Mouse (Mus musculus) midbrain, embryonic 10.5 days (tissue): ENCODE measurements around the gene Pkd2l1. TPM values are rescaled to one million over a fixed set of nuclear protein-coding genes. Genes with fewer than 3 reads are reported as not detected.
A peak's percentile ranks its signal among the peaks of the same experiment; 100 is the strongest.
"Not testable (repeated sequence)": the region's sequence is repeated elsewhere in the genome, so short reads cannot be mapped to it uniquely, and the experiment has no call there.

ENCODE experiments used
- DNase-seq: peaks from one replicate; pipeline ENCODE4 v3.0.0-alpha.2; 2017; ENCODE audit warnings: low spot score
- H3K27ac ChIP-seq: fragments of 300-500 bp; sonication (generic); replicated peaks from 2 replicates; pipeline ENCODE4 v1.5.1; 2016; ENCODE audit warnings: mild to moderate bottlenecking
- H3K27me3 ChIP-seq: fragments of 300-500 bp; sonication (generic); 2 replicates; pipeline ENCODE4 v1.6.1; 2016; ENCODE audit warnings: low read depth, mild to moderate bottlenecking; ENCODE audit not compliant: poor library complexity, severe bottlenecking
- H3K36me3 ChIP-seq: fragments of 300-500 bp; sonication (generic); 2 replicates; pipeline ENCODE4 v1.6.1; 2016; ENCODE audit warnings: mild to moderate bottlenecking, moderate library complexity
- H3K4me1 ChIP-seq: fragments of 300-500 bp; sonication (generic); 2 replicates; pipeline ENCODE4 v1.6.1; 2016
- H3K4me3 ChIP-seq: fragments of 300-500 bp; sonication (generic); 2 replicates; pipeline ENCODE4 v1.5.1; 2016; ENCODE audit warnings: mild to moderate bottlenecking, moderate library complexity
- H3K9me3 ChIP-seq: fragments of 300-500 bp; sonication (generic); replicated peaks from 2 replicates; pipeline ENCODE4 v1.6.1; 2016; ENCODE audit warnings: mild to moderate bottlenecking
- WGBS: fragments of 180-500 bp; shearing (Covaris S2); methylation state at CpG from one replicate; pipeline ENCODE4 v1.1.7; 2016; 5-methylcytosine and 5-hydroxymethylcytosine counted together
- polyA plus RNA-seq: library from polyadenylated mRNA; unstranded; fragments of >200 nt; fragmentation: Nextera tagmentation; extraction: Ambion mirVana; gene quantifications from 2 replicates; pipeline ENCODE4 v1.2.1, GENCODE M21; 2016

Pkd2l1 gene
- polyA plus RNA-seq, 1 experiment from 2014 or later, result not detected

GRCm38 (mm10) chr19:44148345-44148744, 43.9 kb downstream of the Pkd2l1 start:
- no peak overlapping the region for H3K27ac ChIP-seq
- DNase-seq, result no peak
- no peaks in the 10 kb centered on the region for H3K9me3 ChIP-seq
- peaks cover 14% of the 10 kb centered on the region for H3K27me3 ChIP-seq
- H3K4me3 ChIP-seq, result no peak overlapping the region
- H3K36me3 ChIP-seq, result peaks cover 11% of the 10 kb centered on the region
- WGBS, result 37% methylated on average over 2 of the region's 2 CpGs
- H3K4me1 ChIP-seq, result peaks cover 20% of the 10 kb centered on the region

- 96% methylated on average over 8 of the region's 8 CpGs for WGBS
- Histone ChIP-seq H3K27ac (no peak overlapping the region), H3K36me3 (peaks cover 25% of the 10 kb centered on the region), H3K9me3 (no peaks in the 10 kb centered on the region), H3K27me3 (peaks cover 14% of the 10 kb centered on the region), H3K4me1 (peaks cover 20% of the 10 kb centered on the region), H3K4me3 (no peak overlapping the region)
- DNase-seq, result no peak
These were observed 45.3 kb downstream of the Pkd2l1 start for GRCm38 (mm10) chr19:44146951-44147350.

DNA sequence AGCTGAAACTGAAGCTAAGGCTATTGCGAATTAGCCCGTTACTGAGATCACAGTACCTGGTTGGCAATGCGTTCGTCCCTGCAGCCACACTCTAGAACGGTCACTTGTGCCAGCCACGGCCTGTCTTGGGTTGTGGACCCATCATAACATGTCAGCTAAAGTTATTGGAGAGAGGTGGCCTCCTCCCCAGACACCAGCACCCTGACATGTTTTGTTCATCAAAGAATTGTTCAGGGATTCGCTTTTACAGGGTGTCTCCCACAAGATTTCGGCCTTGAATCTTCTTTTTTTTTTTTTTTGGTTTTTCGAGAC, 45.7 kb downstream of the Pkd2l1 start:
- peak overlapping the region; percentile 81 for H3K4me3 ChIP-seq
- peak overlapping the region; percentile 87 for H3K27ac ChIP-seq
- DNase-seq, result no peak
- peaks cover 14% of the 10 kb centered on the region for H3K27me3 ChIP-seq
- 65% methylated on average over 9 of the region's 9 CpGs for WGBS
- peaks cover 29% of the 10 kb centered on the region for H3K36me3 ChIP-seq
- H3K9me3 ChIP-seq, result no peaks in the 10 kb centered on the region
- H3K4me1 ChIP-seq, result peaks cover 20% of the 10 kb centered on the region

- peak; percentile 85 for DNase-seq
- H3K4me3 ChIP-seq, result peak within 1 kb of the TSS; percentile 81
- peaks cover 14% of the 10 kb centered on the region for H3K27me3 ChIP-seq
- H3K4me1 ChIP-seq, result peaks cover 20% of the 10 kb centered on the region
- no peaks in the 10 kb centered on the region for H3K9me3 ChIP-seq
- peak within 1 kb of the TSS; percentile 87 for H3K27ac ChIP-seq
- WGBS, result 5% methylated on average over 46 of the region's 46 CpGs
- peaks cover 35% of the 10 kb centered on the region for H3K36me3 ChIP-seq
These were observed 46.3 kb downstream of the Pkd2l1 start, which contains the start of gene Bloc1s2 for GRCm38 (mm10) chr19:44145702-44146567. Bloc1s2 (minus strand) TSS chr19:44146446.

- Histone ChIP-seq H3K4me1 (peaks cover 20% of the 10 kb centered on the region), H3K4me3 (no peak overlapping the region), H3K27me3 (peaks cover 11% of the 10 kb centered on the region), H3K36me3 (peaks cover 49% of the 10 kb centered on the region), H3K27ac (no peak overlapping the region), H3K9me3 (no peaks in the 10 kb centered on the region)
- WGBS, result 93% methylated on average over 9 of the region's 9 CpGs
- no peak for DNase-seq
These were observed 47.9 kb downstream of the Pkd2l1 start for GRCm38 (mm10) chr19:44144366-44144765.

DNA sequence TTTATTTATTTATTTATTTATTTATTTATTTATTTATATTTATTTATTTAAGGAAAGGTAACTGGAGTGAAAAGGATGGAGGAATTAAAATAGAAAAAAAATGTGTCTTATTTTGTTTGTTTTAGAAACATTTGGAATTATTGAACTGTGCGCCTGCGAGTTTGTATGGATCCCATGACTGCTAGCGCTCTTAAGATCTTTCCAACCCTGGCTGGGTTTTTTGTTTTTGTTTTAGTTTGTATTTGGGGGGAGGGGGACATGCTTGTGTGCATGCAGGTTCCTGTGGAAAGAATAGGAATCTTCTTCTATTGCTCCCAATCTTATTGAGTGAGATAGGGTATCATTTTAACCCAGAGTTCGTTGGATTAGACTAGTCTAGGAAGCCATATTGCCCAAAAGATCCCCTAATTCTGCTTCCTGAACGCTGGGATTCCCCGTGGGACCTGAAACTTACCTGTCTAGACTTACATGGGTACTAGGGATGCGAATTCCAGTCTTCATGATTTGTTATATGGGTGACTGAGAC, 56.2 kb downstream of the Pkd2l1 start:
- peak overlapping the region; percentile 84 for H3K4me3 ChIP-seq
- no peaks in the 10 kb centered on the region for H3K9me3 ChIP-seq
- WGBS, result 30% methylated on average over 7 of the region's 7 CpGs
- no peaks in the 10 kb centered on the region for H3K27me3 ChIP-seq
- H3K4me1 ChIP-seq, result peaks cover 13% of the 10 kb centered on the region
- H3K36me3 ChIP-seq, result peaks cover 43% of the 10 kb centered on the region
- no peak for DNase-seq
- H3K27ac ChIP-seq, result peak overlapping the region; percentile 79

GRCm38 (mm10) chr19:44135072-44135959, 56.9 kb downstream of the Pkd2l1 start, which contains the start of gene Cwf19l1:
Cwf19l1 (minus strand) TSS chr19:44135876.
- peak within 1 kb of the TSS; percentile 84 for H3K4me3 ChIP-seq
- under 1% methylated on average over 45 of the region's 45 CpGs for WGBS
- peaks cover 45% of the 10 kb centered on the region for H3K36me3 ChIP-seq
- no peaks in the 10 kb centered on the region for H3K9me3 ChIP-seq
- DNase-seq, result peak; percentile 91
- peaks cover 13% of the 10 kb centered on the region for H3K4me1 ChIP-seq
- no peaks in the 10 kb centered on the region for H3K27me3 ChIP-seq
- peak within 1 kb of the TSS; percentile 95 for H3K27ac ChIP-seq

DNA sequence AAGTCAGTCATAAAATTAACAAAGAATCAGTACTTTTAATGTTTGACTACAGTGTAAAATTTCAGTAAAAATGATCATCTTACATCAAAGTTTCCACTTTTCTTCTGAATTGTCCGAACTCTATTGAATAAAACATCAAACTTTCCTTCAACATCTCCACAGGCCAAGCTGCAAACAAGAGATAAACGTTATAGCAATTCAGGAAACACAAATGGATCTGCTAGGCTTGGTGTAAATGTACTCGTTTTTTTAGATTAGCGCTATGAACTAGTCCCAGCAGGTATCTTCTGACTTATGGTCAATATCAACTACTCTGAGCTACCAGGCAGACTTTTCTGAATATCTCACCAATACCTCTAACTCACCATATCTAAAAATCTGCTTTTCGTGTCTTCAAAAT, 59.3 kb downstream of the Pkd2l1 start:
- Histone ChIP-seq H3K4me3 (no peak overlapping the region), H3K27me3 (no peaks in the 10 kb centered on the region), H3K9me3 (no peaks in the 10 kb centered on the region), H3K4me1 (peaks cover 13% of the 10 kb centered on the region), H3K27ac (no peak overlapping the region), H3K36me3 (peaks cover 46% of the 10 kb centered on the region)
- no peak for DNase-seq
- 91% methylated on average over 5 of the region's 5 CpGs for WGBS

DNA sequence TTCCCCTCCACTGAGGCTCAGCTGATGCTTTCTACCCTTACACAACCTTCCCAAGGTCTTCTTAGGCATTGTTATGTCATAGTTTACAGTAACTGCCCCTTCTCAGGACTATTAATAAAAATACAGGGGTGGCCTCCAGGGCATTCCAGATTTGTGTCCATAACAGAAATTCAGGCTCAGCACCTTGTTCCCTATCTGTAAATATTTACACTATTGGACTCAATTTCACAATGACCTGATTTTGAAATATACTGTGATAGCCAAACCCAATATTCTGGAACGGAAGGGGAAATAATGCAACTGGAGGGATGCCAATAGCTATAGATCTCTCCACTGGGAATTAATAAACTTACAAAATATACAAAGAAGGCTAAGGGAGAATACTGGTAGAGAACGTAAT, 63.7 kb downstream of the Pkd2l1 start:
- H3K36me3 ChIP-seq, result peaks cover 88% of the 10 kb centered on the region
- no peak for DNase-seq
- 97% methylated on average over 2 of the region's 2 CpGs for WGBS

GRCm38 (mm10) chr19:44127729-44128497, 64.3 kb downstream of the Pkd2l1 start:
- H3K27me3 ChIP-seq, result no peaks in the 10 kb centered on the region
- 93% methylated on average over 10 of the region's 10 CpGs for WGBS
- H3K4me3 ChIP-seq, result no peak overlapping the region
- H3K9me3 ChIP-seq, result no peaks in the 10 kb centered on the region
- H3K4me1 ChIP-seq, result no peaks in the 10 kb centered on the region
- H3K27ac ChIP-seq, result no peak overlapping the region
- H3K36me3 ChIP-seq, result peaks cover 94% of the 10 kb centered on the region
- no peak for DNase-seq

More for the DNA sequence above, 63.7 kb downstream of the Pkd2l1 start:
- Histone ChIP-seq H3K4me3 (no peak overlapping the region), H3K9me3 (no peaks in the 10 kb centered on the region), H3K27ac (no peak overlapping the region), H3K4me1 (no peaks in the 10 kb centered on the region), H3K27me3 (no peaks in the 10 kb centered on the region)

GRCm38 (mm10) chr19:44121137-44121536, 71.1 kb downstream of the Pkd2l1 start:
- no peak for DNase-seq
- H3K9me3 ChIP-seq, result no peaks in the 10 kb centered on the region
- H3K27me3 ChIP-seq, result no peaks in the 10 kb centered on the region
- no peak overlapping the region for H3K27ac ChIP-seq
- no peaks in the 10 kb centered on the region for H3K4me1 ChIP-seq
- H3K36me3 ChIP-seq, result peaks cover 97% of the 10 kb centered on the region
- 92% methylated on average over 7 of the region's 7 CpGs for WGBS
- no peak overlapping the region for H3K4me3 ChIP-seq

DNA sequence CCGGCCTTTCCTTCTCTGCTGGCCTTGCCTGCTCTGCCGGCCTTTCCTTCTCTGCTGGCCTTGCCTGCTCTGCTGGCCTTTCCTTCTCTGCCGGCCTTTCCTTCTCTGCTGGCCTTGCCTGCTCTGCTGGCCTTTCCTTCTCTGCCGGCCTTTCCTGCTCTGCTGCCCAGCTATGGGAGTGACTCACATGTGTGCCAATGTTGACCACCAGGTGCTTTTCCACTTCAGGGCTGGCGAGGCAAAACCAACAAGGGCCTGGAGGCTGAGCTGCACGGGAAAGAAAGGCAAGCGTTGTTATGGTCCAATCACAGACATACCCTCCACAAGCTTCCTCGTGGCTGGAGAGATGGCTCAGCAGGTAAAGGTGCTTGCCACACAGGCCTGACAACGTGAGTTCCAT, 71.6 kb downstream of the Pkd2l1 start:
- H3K27me3 ChIP-seq, H3K9me3 ChIP-seq, H3K27ac ChIP-seq, H3K4me1 ChIP-seq, DNase-seq, H3K4me3 ChIP-seq: not testable (repeated sequence)
- 94% methylated on average over 9 of the region's 9 CpGs for WGBS
- H3K36me3 ChIP-seq, result peaks cover 97% of the 10 kb centered on the region
